Comparison of ENCODE assay signal across 8 mouse cellular contexts in genomic region chr6:146724581-146725383, GRCm38 (mm10). TPM values are rescaled to one million over a fixed set of nuclear protein-coding genes. Genes with fewer than 3 reads are reported as not detected.
DNase-seq lines count a peak whose midpoint lies in the region; ATAC-seq lines count a peak whose summit lies in the region.

Gene Stk38l (plus strand): TSS chr6:146724995.

- ATAC-seq in common myeloid progenitor, adult 5-6 weeks (replicated peaks; ENCODE audit: low read depth, poor library complexity, severe bottlenecking): peak; percentile 95
- ATAC-seq in megakaryocyte progenitor cell, adult 5-6 weeks (replicated peaks; ENCODE audit: poor library complexity): peak; percentile 91

- DNase-seq in ZHBTc4 (ENCODE audit: low read depth, low spot score): peak; percentile 98
- DNase-seq in gastrocnemius, adult 8-10 months (ENCODE audit: low spot score in 2 of 2): peak; percentile 84 to 89
- DNase-seq in induced T-regulatory cell, adult 2 months (ENCODE audit: low read depth): peak; percentile 98
- DNase-seq in left cerebral cortex, adult 9 months (ENCODE audit: low spot score in 2 of 2): peak; percentile 80 to 94
- DNase-seq in right cerebral cortex, postnatal 14 days: peak; percentile 98
- DNase-seq in urinary bladder, postnatal 36 days (ENCODE audit: low spot score in 2 of 2): peak; percentile 91 to 92

RNA-seq across cellular contexts. Expression of gene Stk38l, which starts in this region (rescaled TPM):
- total RNA-seq in common myeloid progenitor, adult 5-6 weeks (2017): 1.3 and 2.9 TPM in 2 replicates
- 10 to 100 TPM in 2 of 4 experiments, 1 to 10 TPM in 2; 8.0 to 11.2 (median 10.3) TPM for total RNA-seq in gastrocnemius, adult 8-10 months (2022)
- total RNA-seq in megakaryocyte progenitor cell, adult 5-6 weeks (2015): 2.5 and 3.0 TPM in 2 replicates
- 2.3 and 2.4 TPM in 2 replicates for total RNA-seq in megakaryocyte progenitor cell, adult 5-6 weeks (2017)

Comparison
In these comparisons a context has a peak if more than half of its experiments do, and no peak if none do; other contexts are left out.
1. Peak in every context shown above with its lines: DNase-seq and ATAC-seq.